Mouse (Mus musculus) liver, embryonic 14.5 days (tissue): ENCODE data around the gene Gm14214. TPM values are rescaled to one million over a fixed set of nuclear protein-coding genes. Genes with fewer than 3 reads are reported as not detected.

Source experiments
- ATAC-seq: fragments of 200-750 bp; cut with Nextera tagmentation; 2 replicates; pipeline ENCODE4 v1.8.0; 2017; ENCODE audit warnings: moderate number of reproducible peaks, mild to moderate bottlenecking, moderate library complexity; ENCODE audit not compliant: insufficient read depth
- DNase-seq, 3 experiments: peaks; one replicate each; pipeline ENCODE4 v3.0.0-alpha.2; 2012 to 2013; ENCODE audit warnings: low read depth in 3 of 3, low spot score in 3 of 3
- H3K27ac ChIP-seq: fragments of 300-500 bp; sonication (generic); 2 replicates; pipeline ENCODE4 v1.5.1; 2014; ENCODE audit warnings: moderate library complexity, mild to moderate bottlenecking, control low read depth, inconsistent platforms
- H3K27me3 ChIP-seq: fragments of 300-500 bp; sonication (generic); 2 replicates; pipeline ENCODE4 v1.6.1; 2014; ENCODE audit warnings: mild to moderate bottlenecking, low read length, moderate library complexity; ENCODE audit not compliant: control insufficient read depth, insufficient read depth
- H3K36me3 ChIP-seq: fragments of 300-500 bp; sonication (generic); replicated peaks from 2 replicates; pipeline ENCODE4 v1.6.1; 2014; ENCODE audit warnings: low read depth; ENCODE audit not compliant: control insufficient read depth, insufficient read depth
- H3K4me1 ChIP-seq, 2 experiments: fragments of 200-500 bp in 1 of 2; fragments of 300-500 bp in 1 of 2; sonication (generic) in 1 of 2; replicated peaks; 2 replicates each; pipeline ENCODE4 v1.6.1; 2012 to 2014; ENCODE audit warnings: antibody characterized with exemption in 1 of 2, inconsistent platforms in 1 of 2, low read length in 1 of 2; ENCODE audit not compliant: control insufficient read depth in 2 of 2, insufficient read depth in 2 of 2
- H3K4me2 ChIP-seq: fragments of 300-500 bp; sonication (generic); 2 replicates; pipeline ENCODE4 v1.6.1; 2014; ENCODE audit warnings: low read depth, mild to moderate bottlenecking, control low read depth, moderate library complexity
- H3K4me3 ChIP-seq, 2 experiments: fragments of 200-500 bp in 1 of 2; fragments of 300-500 bp in 1 of 2; sonication (generic) in 1 of 2; 2 replicates each; pipeline ENCODE4 v1.5.1; 2012 to 2014; ENCODE audit warnings: low read depth in 2 of 2, low read length in 2 of 2, mild to moderate bottlenecking in 2 of 2, control low read depth in 1 of 2, inconsistent platforms in 1 of 2, moderate library complexity in 1 of 2; ENCODE audit not compliant: insufficient read depth in 1 of 2
- H3K9ac ChIP-seq: fragments of 300-500 bp; sonication (generic); replicated peaks from 2 replicates; pipeline ENCODE4 v1.6.1; 2014; ENCODE audit warnings: mild to moderate bottlenecking, control low read depth, moderate library complexity
- H3K9me3 ChIP-seq: fragments of 300-500 bp; sonication (generic); 2 replicates; pipeline ENCODE4 v1.6.1; 2016; ENCODE audit warnings: low read length, mixed read lengths; ENCODE audit not compliant: control insufficient read depth
- CTCF ChIP-seq: IDR thresholded peaks from 2 replicates; pipeline ENCODE4 v1.5.1; 2016; ENCODE audit warnings: antibody characterized with exemption, low read depth, control low read depth
- EP300 ChIP-seq: IDR thresholded peaks from 2 replicates; pipeline ENCODE4 v1.6.1; 2016; ENCODE audit warnings: antibody characterized with exemption, low read depth
- WGBS: fragments of 180-500 bp; shearing (Covaris S2); extraction: QIAGEN DNeasy Blood & Tissue Kit; methylation state at CpG from one replicate; pipeline ENCODE4 v1.1.7; 2014; ENCODE audit not compliant: insufficient replicate concordance; 5-methylcytosine and 5-hydroxymethylcytosine counted together
- polyA plus RNA-seq, 2 experiments: library from polyadenylated mRNA; depleted of rRNA in 1 of 2; stranded (reverse) in 1 of 2; unstranded in 1 of 2; fragments of >200 nt; fragmentation: Nextera tagmentation in 1 of 2; extraction: Ambion mirVana in 1 of 2; gene quantifications; 2 replicates each; pipeline versions ENCODE4 v1.2.1 to v1.2.3; 2012 to 2014

Gm14214 gene
- polyA plus RNA-seq, 2 experiments = not detected

DNA sequence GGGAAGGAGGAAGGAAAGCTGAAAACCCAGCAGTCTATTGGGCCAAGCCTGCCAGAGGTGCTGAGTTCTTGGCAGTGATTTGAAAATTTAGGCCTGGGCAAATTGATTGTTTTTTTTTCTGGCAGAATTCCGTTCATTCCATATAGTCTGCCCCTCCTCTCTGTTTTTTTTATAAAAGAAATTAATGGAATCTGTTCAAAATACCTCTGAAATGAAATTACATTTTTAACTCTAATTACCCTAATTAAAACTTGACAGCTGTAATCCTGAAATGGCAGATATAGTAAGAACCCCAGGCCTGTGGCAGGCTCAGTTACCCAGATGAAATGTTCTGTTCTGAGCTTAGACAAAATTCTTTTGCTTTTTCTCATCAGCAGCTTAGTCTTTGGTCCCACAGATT lies 41.0 kb upstream of the Gm14214 start:
- TF ChIP-seq CTCF (no peak), EP300 (no peak)
- 0 out of 4 replicates have a peak, but pooled peaks cover 0 to 2% of the 10 kb centered on the region in 2 experiments for H3K4me1 ChIP-seq

DNA sequence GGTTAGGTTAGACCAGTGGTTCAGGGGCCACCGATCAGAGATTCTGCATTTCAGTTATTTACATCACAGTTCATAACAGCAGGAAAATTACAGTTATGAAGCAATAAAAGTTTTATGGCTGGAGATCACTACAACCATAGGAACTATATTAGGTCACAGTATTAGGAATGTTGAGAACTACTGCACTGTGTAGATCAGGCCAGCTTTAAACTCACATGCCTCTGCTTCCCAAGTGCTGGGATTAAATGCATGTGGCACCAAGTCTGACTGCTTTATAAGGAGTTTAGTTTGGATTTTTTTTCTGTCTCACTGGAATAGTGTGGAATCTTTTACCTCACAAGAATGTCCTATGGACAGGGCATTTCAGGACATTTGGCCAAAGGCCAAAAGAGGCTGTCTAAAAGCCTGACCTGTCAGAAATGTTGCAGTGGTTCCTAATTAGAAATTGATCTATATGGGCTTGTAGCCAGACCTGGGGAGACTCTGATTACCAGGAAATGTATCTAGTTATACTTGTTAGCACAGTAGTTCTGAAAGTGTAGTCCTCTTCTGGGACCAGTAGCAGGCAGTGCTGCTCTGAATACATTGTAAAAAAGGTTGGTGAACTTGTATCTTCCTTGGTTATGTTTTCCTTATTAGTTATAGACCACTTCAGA lies 39.4 kb upstream of the Gm14214 start:
- H3K4me2 ChIP-seq = no peak overlapping the region
- no peak overlapping the region for H3K9ac ChIP-seq
- no peak for TF ChIP-seq EP300
- no peak for TF ChIP-seq CTCF
- no peaks in the 10 kb centered on the region for H3K9me3 ChIP-seq
- 84% methylated on average over 1 of the region's 1 CpGs for WGBS
- H3K36me3 ChIP-seq = peaks cover 4% of the 10 kb centered on the region
- peaks cover 2 to 6% of the 10 kb centered on the region in 2 experiments; a peak in 2 of 4 replicates for H3K4me1 ChIP-seq
- no peak overlapping the region for H3K27ac ChIP-seq
- no peak overlapping the region for H3K4me3 ChIP-seq
- DNase-seq = no peak
- no peaks in the 10 kb centered on the region for H3K27me3 ChIP-seq
- ATAC-seq = no peak

More for the DNA sequence above, 41.0 kb upstream of the Gm14214 start:
- no peak for ATAC-seq
- H3K36me3 ChIP-seq = peaks cover 4% of the 10 kb centered on the region
- H3K4me2 ChIP-seq = no peak overlapping the region
- WGBS = 74% methylated on average over 1 of the region's 1 CpGs
- H3K4me3 ChIP-seq = no peak overlapping the region
- no peak overlapping the region for H3K27ac ChIP-seq
- no peaks in the 10 kb centered on the region for H3K9me3 ChIP-seq
- H3K9ac ChIP-seq = no peak overlapping the region
- no peak for DNase-seq
- H3K27me3 ChIP-seq = no peaks in the 10 kb centered on the region

DNA sequence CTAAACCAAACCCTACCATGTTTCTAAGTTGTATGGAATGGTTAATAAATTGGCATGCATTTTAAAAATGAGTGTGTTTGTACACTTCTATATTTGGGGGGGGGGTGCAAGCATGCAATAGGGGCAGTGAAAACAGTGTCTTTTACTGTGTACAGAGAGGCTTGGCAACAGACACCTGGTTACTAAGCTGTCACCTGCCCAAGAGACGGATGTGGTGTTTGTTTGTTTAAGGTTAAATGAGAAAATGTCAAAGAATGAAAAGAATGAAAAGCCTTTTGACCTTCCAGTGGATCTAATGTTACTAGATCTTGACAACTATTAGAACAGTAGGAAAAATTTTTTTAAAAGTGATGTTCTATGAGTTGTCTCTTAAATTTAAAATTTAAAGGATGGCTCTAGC lies 37.9 kb upstream of the Gm14214 start:
- Histone ChIP-seq H3K4me1 (peaks cover 14 to 19% of the 10 kb centered on the region in 2 experiments), H3K4me2 (no peak overlapping the region), H3K36me3 (peaks cover 4% of the 10 kb centered on the region), H3K9ac (no peak overlapping the region), H3K4me3 (no peak overlapping the region), H3K27me3 (no peaks in the 10 kb centered on the region), H3K9me3 (no peaks in the 10 kb centered on the region), H3K27ac (no peak overlapping the region)
- no peak for ATAC-seq
- WGBS = 80% methylated on average over 1 of the region's 1 CpGs
- DNase-seq = no peak
- TF ChIP-seq CTCF (no peak), EP300 (no peak)

DNA sequence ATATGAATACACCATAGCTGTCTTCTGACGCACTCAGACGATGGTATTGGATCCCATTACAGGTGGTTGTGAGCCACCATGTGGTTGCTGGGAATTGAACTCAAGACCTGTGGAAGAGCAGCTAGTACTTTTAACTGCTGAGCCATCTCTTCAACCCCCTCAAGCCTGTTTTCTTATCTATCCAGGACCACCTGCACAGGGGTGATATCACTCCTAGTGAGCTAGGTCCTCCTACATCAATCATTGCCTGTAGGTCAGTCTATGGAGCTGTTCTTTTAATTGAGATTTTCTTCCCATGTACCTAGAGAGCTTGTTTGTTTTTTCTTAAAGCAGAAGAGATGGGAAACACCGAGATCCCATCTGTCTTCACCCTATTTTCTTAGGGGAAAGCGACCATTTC lies 34.0 kb upstream of the Gm14214 start:
- Histone ChIP-seq H3K4me2 (no peak overlapping the region), H3K36me3 (peaks cover 7% of the 10 kb centered on the region; the same call in 1 of the 2 replicates), H3K4me3 (no peak overlapping the region), H3K9me3 (no peaks in the 10 kb centered on the region), H3K4me1 (peaks cover 22 to 25% of the 10 kb centered on the region in 2 experiments), H3K27ac (no peak overlapping the region), H3K9ac (no peak overlapping the region), H3K27me3 (no peaks in the 10 kb centered on the region)
- DNase-seq = peak in 1 of 3 experiments; percentile 29
- TF ChIP-seq EP300 (peak; percentile 68), CTCF (no peak)
- 56% methylated on average over 4 of the region's 4 CpGs for WGBS
- peak; percentile 77 for ATAC-seq

DNA sequence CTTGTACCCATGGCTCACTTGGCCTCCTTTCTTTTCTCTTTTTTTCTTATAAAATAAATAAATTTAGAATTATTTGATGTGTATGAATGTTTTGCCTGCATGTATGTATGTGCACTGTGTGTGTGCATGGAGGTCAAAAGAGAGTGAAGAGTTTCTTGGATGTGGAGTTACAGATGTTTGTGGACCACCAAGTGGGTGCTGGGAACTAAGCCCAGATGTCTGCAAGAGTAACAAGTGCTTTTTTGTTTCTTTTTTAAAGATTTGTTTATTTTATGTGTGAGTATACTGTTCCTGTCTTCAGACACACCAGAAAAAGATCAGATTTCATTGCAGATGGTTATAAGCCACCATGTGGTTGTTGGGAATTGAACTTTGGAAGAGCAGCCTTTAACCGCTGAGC lies 33.5 kb upstream of the Gm14214 start:
- 84% methylated on average over 1 of the region's 1 CpGs for WGBS
- H3K4me2 ChIP-seq = no peak overlapping the region
- no peak for DNase-seq

More for the DNA sequence above, 33.5 kb upstream of the Gm14214 start:
- no peak for ATAC-seq
- Histone ChIP-seq H3K27me3 (no peaks in the 10 kb centered on the region), H3K36me3 (peaks cover 7% of the 10 kb centered on the region; the same call in 1 of the 2 replicates), H3K4me1 (peaks cover 20 to 28% of the 10 kb centered on the region in 2 experiments), H3K27ac (no peak overlapping the region), H3K9ac (no peak overlapping the region), H3K4me3 (no peak overlapping the region), H3K9me3 (no peaks in the 10 kb centered on the region)
- TF ChIP-seq CTCF = no peak
- no peak for TF ChIP-seq EP300
